ENCODE assay signal across 8 mouse cellular contexts in the genomic region with DNA sequence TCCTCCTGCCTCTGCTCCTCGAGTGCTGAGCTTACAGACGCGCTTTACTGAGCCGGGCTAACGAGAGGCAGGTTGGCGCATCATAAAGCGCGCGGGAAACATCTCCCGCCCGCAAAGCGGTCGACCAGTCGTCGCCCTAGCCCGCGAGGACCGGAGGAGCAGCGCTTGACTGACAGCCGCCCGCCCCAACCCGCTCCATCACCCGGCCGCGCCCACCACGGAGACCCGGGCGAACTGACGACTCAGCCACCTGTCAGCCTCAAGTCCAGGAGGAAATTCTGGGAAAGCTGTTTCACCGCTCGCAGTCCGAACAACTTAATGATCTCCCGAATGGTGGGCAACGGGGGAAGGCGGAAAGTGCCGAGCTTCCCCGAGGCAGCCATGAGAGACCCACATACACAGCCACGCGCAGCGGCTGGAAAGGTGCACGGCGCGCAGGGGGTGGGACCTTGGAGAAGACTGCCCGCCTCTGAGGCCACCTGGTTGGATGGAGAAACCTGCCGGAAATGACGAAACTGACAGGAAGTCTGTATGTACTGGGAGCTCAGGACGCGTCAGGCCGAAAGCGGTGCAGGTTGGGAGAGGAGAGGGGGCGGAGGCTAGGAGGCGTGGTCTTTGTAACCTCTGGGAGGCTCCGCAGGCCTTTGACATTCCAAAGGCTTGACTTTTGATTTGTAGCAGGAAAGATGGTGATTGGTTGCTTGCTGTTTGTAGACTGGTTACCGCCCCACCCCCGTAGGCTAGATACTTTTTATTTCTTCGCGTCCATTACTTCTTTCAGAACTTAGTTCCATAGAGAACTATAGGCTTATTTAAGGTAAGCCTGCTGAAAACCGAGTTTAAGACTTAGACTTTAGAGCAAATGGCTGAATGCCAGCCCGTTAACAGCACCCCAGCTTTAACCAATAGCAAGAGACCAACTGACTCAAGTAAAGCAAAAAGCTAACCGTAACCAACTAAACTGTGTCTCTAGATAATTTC. TPM values are rescaled to one million over a fixed set of nuclear protein-coding genes. Genes with fewer than 3 reads are reported as not detected.
DNase-seq lines count a peak whose midpoint lies in the region; ATAC-seq and TF ChIP-seq lines count a peak whose summit lies in the region.

A gene (minus strand): TSS at position 451 of the 981 bp plus-strand sequence.

- H3K9ac ChIP-seq in forebrain, embryonic 12.5 days = peak within 1 kb of the TSS; percentile 54
- H3K9ac ChIP-seq in heart, postnatal 0 days (replicated peaks; ENCODE audit: low read depth, low read length) = peak within 1 kb of the TSS; percentile 63
- peak within 1 kb of the TSS; percentile 70 for H3K9ac ChIP-seq in liver, embryonic 16.5 days (ENCODE audit: low read depth, low read length)
- peak within 1 kb of the TSS; percentile 72 for H3K9ac ChIP-seq in neural tube, embryonic 13.5 days

- peak; percentile 99 for DNase-seq in c-Kit-positive CD71-positive TER-119-positive erythroid progenitor cells, embryonic 14.5 days (ENCODE audit: low spot score)
- DNase-seq in heart, postnatal 0 days (ENCODE audit: low spot score) = peak; percentile 100
- peak; percentile 97 to 98 for DNase-seq in kidney, postnatal 4 days

- peak within 1 kb of the TSS; percentile 87 for H3K27ac ChIP-seq in forebrain, embryonic 12.5 days
- H3K27ac ChIP-seq in heart, postnatal 0 days (ENCODE audit: low read depth) = peak within 1 kb of the TSS; percentile 92
- H3K27ac ChIP-seq in liver, embryonic 16.5 days (ENCODE audit: low read length) = peak within 1 kb of the TSS; percentile 87
- peak within 1 kb of the TSS; percentile 92 for H3K27ac ChIP-seq in neural tube, embryonic 13.5 days (replicated peaks)
- H3K27ac ChIP-seq in testis, adult 2 months (ENCODE audit: control insufficient read depth, insufficient read depth, low read depth, low read length) = peak within 1 kb of the TSS; percentile 92

- no peaks in the 10 kb centered on the region for H3K9me3 ChIP-seq in E14TG2a.4 (ENCODE audit: low read length)
- no peaks in the 10 kb centered on the region for H3K9me3 ChIP-seq in forebrain, embryonic 12.5 days
- H3K9me3 ChIP-seq in heart, postnatal 0 days (replicated peaks; ENCODE audit: control insufficient read depth, low read length) = no peaks in the 10 kb centered on the region
- H3K9me3 ChIP-seq in liver, embryonic 16.5 days (replicated peaks; ENCODE audit: control insufficient read depth, low read length) = no peaks in the 10 kb centered on the region
- H3K9me3 ChIP-seq in neural tube, embryonic 13.5 days = no peaks in the 10 kb centered on the region

- no peak for TF ChIP-seq CTCF in E14TG2a.4 (conservative IDR thresholded peaks at IDR 0.05; ENCODE audit: low read length)
- no peak for TF ChIP-seq CTCF in heart, postnatal 0 days (IDR thresholded peaks at IDR 0.05; ENCODE audit: low read depth)
- TF ChIP-seq CTCF in testis, adult 2 months (IDR thresholded peaks at IDR 0.05; ENCODE audit: control insufficient read depth, insufficient read depth, insufficient replicate concordance, low read depth, low read length) = 0 out of 2 replicates have a peak, but pooled peaks have one; percentile 16

- no peak for TF ChIP-seq EP300 in heart, postnatal 0 days (IDR thresholded peaks at IDR 0.05; ENCODE audit: low read depth)

- peak within 1 kb of the TSS; percentile 86 for H3K4me3 ChIP-seq in E14TG2a.4 (replicated peaks; ENCODE audit: low read length)
- peak within 1 kb of the TSS; percentile 57 for H3K4me3 ChIP-seq in forebrain, embryonic 12.5 days (replicated peaks)
- H3K4me3 ChIP-seq in heart, postnatal 0 days (ENCODE audit: low read depth, low read length) = peak within 1 kb of the TSS; percentile 76
- H3K4me3 ChIP-seq in liver, embryonic 16.5 days (ENCODE audit: low read depth, low read length) = peak within 1 kb of the TSS; percentile 89
- peak within 1 kb of the TSS; percentile 64 for H3K4me3 ChIP-seq in neural tube, embryonic 13.5 days
- peak within 1 kb of the TSS; percentile 90 for H3K4me3 ChIP-seq in testis, adult 2 months (ENCODE audit: control insufficient read depth, low read depth, low read length)

- peak; percentile 100 for ATAC-seq in forebrain, embryonic 12.5 days (ENCODE audit: low FRiP score)
- ATAC-seq in heart, postnatal 0 days (ENCODE audit: insufficient read depth, low read depth) = peak; percentile 99
- peak; percentile 97 for ATAC-seq in liver, embryonic 16.5 days (ENCODE audit: low read depth)
- ATAC-seq in neural tube, embryonic 13.5 days (ENCODE audit: low read depth) = peak; percentile 100

- WGBS in forebrain, embryonic 12.5 days = under 1% methylated on average over 60 of the region's 60 CpGs
- under 1% methylated on average over 60 of the region's 60 CpGs for WGBS in heart, postnatal 0 days
- WGBS in liver, embryonic 16.5 days (ENCODE audit: insufficient replicate concordance) = under 1% methylated on average over 59 of the region's 60 CpGs
- under 1% methylated on average over 60 of the region's 60 CpGs for WGBS in neural tube, embryonic 13.5 days

- H3K27me3 ChIP-seq in E14TG2a.4 (ENCODE audit: insufficient read depth, low read length) = no peaks in the 10 kb centered on the region
- no peaks in the 10 kb centered on the region for H3K27me3 ChIP-seq in forebrain, embryonic 12.5 days
- no peaks in the 10 kb centered on the region for H3K27me3 ChIP-seq in heart, postnatal 0 days (ENCODE audit: control insufficient read depth, insufficient read depth, low read length)
- H3K27me3 ChIP-seq in liver, embryonic 16.5 days (ENCODE audit: control insufficient read depth, insufficient read depth, low read depth, low read length) = no peaks in the 10 kb centered on the region
- no peaks in the 10 kb centered on the region for H3K27me3 ChIP-seq in neural tube, embryonic 13.5 days
- no peaks in the 10 kb centered on the region for H3K27me3 ChIP-seq in testis, adult 2 months (ENCODE audit: control insufficient read depth, insufficient read depth, low read length)

- peaks cover 28% of the 10 kb centered on the region for H3K4me1 ChIP-seq in E14TG2a.4 (replicated peaks; ENCODE audit: low read depth, low read length)
- peaks cover 16% of the 10 kb centered on the region for H3K4me1 ChIP-seq in forebrain, embryonic 12.5 days
- no peaks in the 10 kb centered on the region for H3K4me1 ChIP-seq in heart, postnatal 0 days (ENCODE audit: control insufficient read depth, insufficient read depth)
- H3K4me1 ChIP-seq in liver, embryonic 16.5 days (ENCODE audit: control insufficient read depth, low read depth, low read length) = peaks cover 19% of the 10 kb centered on the region
- peaks cover 17% of the 10 kb centered on the region for H3K4me1 ChIP-seq in neural tube, embryonic 13.5 days (replicated peaks)
- H3K4me1 ChIP-seq in testis, adult 2 months (ENCODE audit: control insufficient read depth, insufficient read depth, low read length) = peaks cover 9% of the 10 kb centered on the region

- H3K4me2 ChIP-seq in forebrain, embryonic 12.5 days = peak within 1 kb of the TSS; percentile 68
- H3K4me2 ChIP-seq in heart, postnatal 0 days (ENCODE audit: low read depth, low read length) = peak within 1 kb of the TSS; percentile 80
- peak within 1 kb of the TSS; percentile 78 for H3K4me2 ChIP-seq in liver, embryonic 16.5 days (ENCODE audit: low read depth, low read length)
- peak within 1 kb of the TSS; percentile 73 for H3K4me2 ChIP-seq in neural tube, embryonic 13.5 days

- TF ChIP-seq POLR2A in testis, adult 2 months (IDR thresholded peaks at IDR 0.05; ENCODE audit: control insufficient read depth, low read depth, low read length) = peak; percentile 92

- peaks cover 22% of the 10 kb centered on the region for H3K36me3 ChIP-seq in E14TG2a.4 (ENCODE audit: insufficient read depth, low read length)
- H3K36me3 ChIP-seq in forebrain, embryonic 12.5 days (replicated peaks) = 0 out of 2 replicates have a peak, but pooled peaks cover 4% of the 10 kb centered on the region
- peaks cover 14% of the 10 kb centered on the region; the same call in 1 of the 2 replicates for H3K36me3 ChIP-seq in heart, postnatal 0 days (replicated peaks; ENCODE audit: control insufficient read depth, insufficient read depth, low read length)
- H3K36me3 ChIP-seq in liver, embryonic 16.5 days (ENCODE audit: control insufficient read depth, insufficient read depth) = no peaks in the 10 kb centered on the region
- no peaks in the 10 kb centered on the region; the same call in 1 of the 2 replicates for H3K36me3 ChIP-seq in neural tube, embryonic 13.5 days
- H3K36me3 ChIP-seq in testis, adult 2 months (ENCODE audit: control insufficient read depth, insufficient read depth, low read length) = no peaks in the 10 kb centered on the region

RNA-seq across cellular contexts. Expression of the gene that starts here (rescaled TPM):
- 17.4 and 18.4 TPM in 2 replicates for polyA plus RNA-seq in forebrain, embryonic 12.5 days (2016; fragmentation: Nextera tagmentation; extraction: Ambion mirVana)
- 3.5 and 13.0 TPM in 2 replicates for total RNA-seq in heart, postnatal 0 days (2014; rRNA removed; ENCODE audit: low replicate concordance)
- polyA plus RNA-seq in heart, postnatal 0 days (2015; fragmentation: Nextera tagmentation; extraction: Ambion mirVana) = 9.4 and 12.8 TPM in 2 replicates
- polyA plus RNA-seq in liver, embryonic 16.5 days (2015; fragmentation: Nextera tagmentation; extraction: Ambion mirVana) = 10.1 and 11.0 TPM in 2 replicates
- 15.8 and 16.5 TPM in 2 replicates for polyA plus RNA-seq in neural tube, embryonic 13.5 days (2015; fragmentation: Nextera tagmentation; extraction: Ambion mirVana)
- 30.5 and 35.6 TPM in 2 replicates for polyA plus RNA-seq in testis, adult 2 months (2012; rRNA removed)

Comparison
In these comparisons a context has a peak if more than half of its experiments do, and no peak if none do; other contexts are left out.
1. Peak in every context shown above with its lines: DNase-seq, ATAC-seq, H3K4me3 ChIP-seq and H3K27ac ChIP-seq.